Mouse (Mus musculus) frontal cortex, postnatal 14 days (tissue): ENCODE measurements around the gene Phyhd1.

Experiments
- DNase-seq, 2 experiments: peaks; one replicate each; pipeline ENCODE4 v3.0.0; 2022; ENCODE audit warnings: low spot score in 2 of 2

The Phyhd1 gene

GRCm38 (mm10) chr2:30256616-30257350 lies 9.2 kb upstream of the Phyhd1 start:
- DNase-seq, result no peak

- DNase-seq, result no peak
These were observed 8.1 kb upstream of the Phyhd1 start for GRCm38 (mm10) chr2:30257699-30258460.

GRCm38 (mm10) chr2:30258600-30258999 lies 7.4 kb upstream of the Phyhd1 start:
- DNase-seq, result no peak

- no peak for DNase-seq
These were observed 6.6 kb upstream of the Phyhd1 start for GRCm38 (mm10) chr2:30259131-30260064.

- no peak for DNase-seq
These were observed 4.8 kb upstream of the Phyhd1 start for GRCm38 (mm10) chr2:30261064-30261736.

- DNase-seq, result no peak
These were observed 3.8 kb upstream of the Phyhd1 start for GRCm38 (mm10) chr2:30261921-30262839.

GRCm38 (mm10) chr2:30262840-30263441 lies 3.1 kb upstream of the Phyhd1 start:
- peak; percentile 47 to 57 for DNase-seq

GRCm38 (mm10) chr2:30263811-30264210 lies 2.2 kb upstream of the Phyhd1 start:
- DNase-seq, result no peak

GRCm38 (mm10) chr2:30264671-30265519 lies 1.1 kb upstream of the Phyhd1 start:
- no peak for DNase-seq

GRCm38 (mm10) chr2:30266392-30266941 lies 464 bp downstream of the Phyhd1 start:
- no peak for DNase-seq

GRCm38 (mm10) chr2:30267466-30267865 lies 1.5 kb downstream of the Phyhd1 start:
- DNase-seq, result no peak

- DNase-seq, result no peak
These were observed 2.4 kb downstream of the Phyhd1 start for GRCm38 (mm10) chr2:30268371-30268770.

- no peak for DNase-seq
These were observed 3.4 kb downstream of the Phyhd1 start for GRCm38 (mm10) chr2:30269241-30269990.

- peak; percentile 50 to 60 for DNase-seq
These were observed 4.1 kb downstream of the Phyhd1 start for GRCm38 (mm10) chr2:30270134-30270533.

- no peak for DNase-seq
These were observed 14.7 kb downstream of the Phyhd1 start, which contains the start of gene Gm28038 for GRCm38 (mm10) chr2:30280743-30281142. Gene Gm28038, plus strand, starts transcription at chr2:30281043.

- DNase-seq, result no peak
These were observed 15.6 kb downstream of the Phyhd1 start for GRCm38 (mm10) chr2:30281651-30282050.

- DNase-seq, result no peak
These were observed 17.2 kb downstream of the Phyhd1 start for GRCm38 (mm10) chr2:30283193-30283592.

GRCm38 (mm10) chr2:30285004-30285403 lies 19.0 kb downstream of the Phyhd1 start:
- DNase-seq, result no peak
